Mouse (Mus musculus) heart, embryonic 11.5 days (tissue): ENCODE data around the gene Hoxa1. TPM values are rescaled to one million over a fixed set of nuclear protein-coding genes. Genes with fewer than 3 reads are reported as not detected.

Experiments
- ATAC-seq: fragments of 200-750 bp; cut with Nextera tagmentation; replicated peaks from 2 replicates; pipeline ENCODE4 v1.8.0; 2017; ENCODE audit warnings: moderate library complexity; ENCODE audit not compliant: insufficient number of reproducible peaks, low FRiP score, low TSS enrichment
- H3K27ac ChIP-seq: fragments of 300-500 bp; sonication (generic); 2 replicates; pipeline ENCODE4 v1.5.1; 2014; ENCODE audit warnings: mild to moderate bottlenecking, low read depth, low read length
- H3K27me3 ChIP-seq: fragments of 300-500 bp; sonication (generic); 2 replicates; pipeline ENCODE4 v1.6.1; 2014; ENCODE audit warnings: mild to moderate bottlenecking, low read length, mixed read lengths; ENCODE audit not compliant: control insufficient read depth, insufficient read depth
- H3K36me3 ChIP-seq: fragments of 300-500 bp; sonication (generic); 2 replicates; pipeline ENCODE4 v1.6.1; 2014; ENCODE audit warnings: mild to moderate bottlenecking, low read length, moderate library complexity, mixed read lengths; ENCODE audit not compliant: control insufficient read depth, insufficient read depth
- H3K4me1 ChIP-seq: fragments of 300-500 bp; sonication (generic); 2 replicates; pipeline ENCODE4 v1.6.1; 2014; ENCODE audit warnings: low read length; ENCODE audit not compliant: control insufficient read depth, insufficient read depth
- H3K4me2 ChIP-seq: fragments of 300-500 bp; sonication (generic); 2 replicates; pipeline ENCODE4 v1.6.1; 2014; ENCODE audit warnings: mild to moderate bottlenecking, moderate library complexity
- H3K4me3 ChIP-seq: fragments of 300-500 bp; sonication (generic); 2 replicates; pipeline ENCODE4 v1.5.1; 2014; ENCODE audit warnings: low read depth, low read length
- H3K9ac ChIP-seq: fragments of 300-500 bp; sonication (generic); 2 replicates; pipeline ENCODE4 v1.6.1; 2014; ENCODE audit warnings: mild to moderate bottlenecking, low read depth, low read length, moderate library complexity
- H3K9me3 ChIP-seq: fragments of 300-500 bp; sonication (generic); replicated peaks from 2 replicates; pipeline ENCODE4 v1.6.1; 2016; ENCODE audit warnings: low read length; ENCODE audit not compliant: control insufficient read depth
- WGBS: fragments of 180-500 bp; shearing (Covaris S2); extraction: QIAGEN DNeasy Blood & Tissue Kit; methylation state at CpG from one replicate; pipeline ENCODE4 v1.1.7; 2014; ENCODE audit not compliant: insufficient replicate concordance; 5-methylcytosine and 5-hydroxymethylcytosine counted together
- polyA plus RNA-seq: library from polyadenylated mRNA; unstranded; fragments of >200 nt; fragmentation: Nextera tagmentation; extraction: Ambion mirVana; gene quantifications from 2 replicates; pipeline ENCODE4 v1.2.1, GENCODE M21; 2014

The Hoxa1 gene
- polyA plus RNA-seq, 1 experiment from 2014 or later: 1.2 TPM

DNA sequence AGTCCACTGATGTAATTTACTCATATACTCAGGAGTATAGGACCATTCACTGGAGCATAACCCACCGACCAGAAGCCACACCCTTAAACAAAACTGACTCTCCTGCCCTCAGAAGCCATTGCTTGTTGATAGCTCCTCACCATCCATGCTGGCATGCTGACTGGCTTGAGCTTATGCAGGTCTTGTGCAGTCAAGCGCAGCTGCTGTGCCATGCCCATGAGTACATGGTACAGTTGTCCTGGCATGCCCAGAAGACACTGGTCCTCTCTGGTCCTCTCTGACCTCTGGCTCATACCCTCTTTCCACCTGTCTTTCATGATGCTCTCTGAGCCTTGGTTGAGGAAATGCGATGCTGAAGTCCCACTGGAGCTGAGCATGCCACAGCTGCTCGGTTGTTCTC is 34.4 kb downstream of the Hoxa1 start:
- H3K4me1 ChIP-seq: no peaks in the 10 kb centered on the region
- H3K9ac ChIP-seq: no peak overlapping the region
- no peak overlapping the region for H3K4me3 ChIP-seq
- H3K27ac ChIP-seq: no peak overlapping the region
- no peaks in the 10 kb centered on the region for H3K36me3 ChIP-seq
- 0 out of 2 replicates have a peak, but pooled peaks cover 5% of the 10 kb centered on the region for H3K9me3 ChIP-seq
- no peak for ATAC-seq
- WGBS: 71% methylated on average over 4 of the region's 4 CpGs
- H3K4me2 ChIP-seq: no peak overlapping the region
- H3K27me3 ChIP-seq: peaks cover 25% of the 10 kb centered on the region

DNA sequence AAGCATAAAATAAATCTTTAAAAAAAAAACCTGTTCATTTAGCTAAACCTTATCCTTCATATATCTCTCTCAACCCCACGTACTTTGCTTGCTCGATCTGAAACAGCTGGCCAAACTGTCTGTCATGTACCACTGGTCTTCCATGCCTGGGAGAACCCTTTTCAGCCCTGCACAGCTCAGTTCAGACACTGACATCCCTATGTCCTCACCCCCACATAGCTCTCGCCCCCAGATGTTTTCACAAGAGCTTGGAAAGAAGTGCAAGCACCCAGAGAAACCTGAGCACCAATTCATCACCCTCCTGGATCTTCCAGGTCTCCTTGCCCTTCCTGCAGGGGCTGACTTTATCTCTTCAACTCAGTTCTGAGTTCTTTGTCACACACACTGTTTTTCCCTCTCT is 36.9 kb downstream of the Hoxa1 start:
- 46% methylated on average over 3 of the region's 3 CpGs for WGBS
- H3K4me2 ChIP-seq: no peak overlapping the region
- no peak for ATAC-seq

DNA sequence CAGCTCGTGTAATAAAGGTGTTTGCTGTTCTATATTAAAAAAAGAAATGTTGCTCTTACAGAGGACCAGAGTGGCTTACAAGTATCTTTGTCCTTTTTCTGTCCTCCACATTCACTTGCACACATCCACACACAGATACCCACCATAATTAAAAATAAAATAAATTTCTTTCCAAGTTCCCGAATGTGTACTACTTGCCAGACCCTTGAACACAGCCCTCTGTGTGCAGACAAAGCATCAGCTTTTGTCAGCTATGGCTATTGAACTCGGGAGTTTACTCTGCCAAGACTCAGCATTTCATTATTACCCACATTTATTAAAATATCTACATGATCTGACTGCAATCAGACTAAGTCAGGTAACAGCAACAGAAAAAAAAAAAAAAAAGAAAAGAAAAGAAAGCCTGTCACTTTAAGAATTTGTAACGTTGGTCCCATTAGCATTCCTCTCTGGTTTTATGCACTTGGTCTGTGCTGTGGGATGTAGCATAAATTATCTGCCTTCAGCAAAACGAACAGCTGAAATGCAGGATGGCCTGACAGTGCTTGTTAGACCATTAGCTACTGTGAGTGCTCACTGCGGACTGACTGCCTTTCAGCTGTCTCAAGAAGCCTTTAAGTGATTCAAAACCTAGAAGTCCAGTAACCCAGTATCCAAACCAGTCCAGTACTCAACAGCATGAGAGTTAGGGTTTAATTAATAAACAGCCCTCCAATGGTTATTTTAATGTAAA is 39.0 kb downstream of the Hoxa1 start:
- Histone ChIP-seq H3K4me2 (no peak overlapping the region), H3K4me1 (peaks cover 9% of the 10 kb centered on the region), H3K27me3 (peaks cover 43% of the 10 kb centered on the region), H3K9ac (no peak overlapping the region), H3K36me3 (no peaks in the 10 kb centered on the region), H3K9me3 (no peaks in the 10 kb centered on the region), H3K4me3 (no peak overlapping the region), H3K27ac (no peak overlapping the region)
- no peak for ATAC-seq
- WGBS: 43% methylated on average over 6 of the region's 6 CpGs

More for the DNA sequence above, 36.9 kb downstream of the Hoxa1 start:
- H3K4me1 ChIP-seq: peaks cover 4% of the 10 kb centered on the region
- H3K36me3 ChIP-seq: no peaks in the 10 kb centered on the region
- no peak overlapping the region for H3K27ac ChIP-seq
- no peak overlapping the region for H3K9ac ChIP-seq
- no peaks in the 10 kb centered on the region for H3K9me3 ChIP-seq
- H3K27me3 ChIP-seq: peaks cover 36% of the 10 kb centered on the region
- H3K4me3 ChIP-seq: no peak overlapping the region

DNA sequence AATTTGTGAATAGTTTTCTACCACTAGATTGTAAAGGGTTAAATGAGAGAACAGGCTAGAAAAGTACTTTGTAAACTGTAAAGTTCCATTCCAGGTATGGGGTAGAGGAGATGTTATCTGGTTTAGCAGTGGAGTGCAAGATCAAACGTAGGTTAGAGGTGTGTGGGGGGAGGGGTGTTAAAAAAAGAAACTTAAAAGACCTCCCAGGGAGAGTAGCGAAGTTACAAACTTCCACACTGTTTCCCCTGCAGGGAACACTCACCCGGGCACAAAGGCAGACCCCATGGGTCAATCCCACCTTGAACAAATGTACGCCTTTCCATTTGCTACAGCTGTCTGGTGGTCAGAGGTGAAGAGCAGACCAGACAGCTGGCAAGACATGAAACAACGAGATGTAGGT is 42.2 kb downstream of the Hoxa1 start:
- H3K9ac ChIP-seq: no peak overlapping the region
- peaks cover 9% of the 10 kb centered on the region for H3K4me1 ChIP-seq
- no peak overlapping the region for H3K27ac ChIP-seq
- H3K4me2 ChIP-seq: no peak overlapping the region
- WGBS: 7% methylated on average over 5 of the region's 5 CpGs
- peaks cover 43% of the 10 kb centered on the region for H3K27me3 ChIP-seq
- H3K4me3 ChIP-seq: no peak overlapping the region
- H3K36me3 ChIP-seq: no peaks in the 10 kb centered on the region
- ATAC-seq: no peak
- H3K9me3 ChIP-seq: no peaks in the 10 kb centered on the region

DNA sequence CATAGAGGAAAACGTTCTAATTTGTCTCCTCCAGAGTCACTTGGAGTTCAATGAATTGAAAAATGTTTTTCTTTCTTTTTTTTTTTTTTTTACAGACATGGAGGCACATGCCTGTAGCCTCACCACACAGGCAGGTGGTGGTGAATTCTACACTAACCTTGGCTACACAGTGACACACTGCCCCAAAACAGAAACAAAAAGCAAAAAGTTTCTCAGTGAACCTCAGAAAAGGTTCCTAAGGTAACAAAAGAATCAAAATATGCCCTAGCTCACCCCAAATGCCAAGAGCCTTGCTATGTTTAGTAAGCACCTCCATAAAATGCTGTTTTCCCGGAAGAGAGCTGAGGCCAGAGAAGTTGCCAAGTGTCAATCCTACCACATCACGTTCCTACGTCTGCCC is 46.3 kb downstream of the Hoxa1 start:
- no peak for ATAC-seq
- H3K27ac ChIP-seq: no peak overlapping the region
- no peak overlapping the region for H3K4me3 ChIP-seq
- no peaks in the 10 kb centered on the region for H3K36me3 ChIP-seq
- peaks cover 9% of the 10 kb centered on the region for H3K4me1 ChIP-seq
- no peak overlapping the region for H3K4me2 ChIP-seq
- no peak overlapping the region for H3K9ac ChIP-seq
- peaks cover 32% of the 10 kb centered on the region for H3K27me3 ChIP-seq
- no peaks in the 10 kb centered on the region for H3K9me3 ChIP-seq
- 59% methylated on average over 4 of the region's 4 CpGs for WGBS

DNA sequence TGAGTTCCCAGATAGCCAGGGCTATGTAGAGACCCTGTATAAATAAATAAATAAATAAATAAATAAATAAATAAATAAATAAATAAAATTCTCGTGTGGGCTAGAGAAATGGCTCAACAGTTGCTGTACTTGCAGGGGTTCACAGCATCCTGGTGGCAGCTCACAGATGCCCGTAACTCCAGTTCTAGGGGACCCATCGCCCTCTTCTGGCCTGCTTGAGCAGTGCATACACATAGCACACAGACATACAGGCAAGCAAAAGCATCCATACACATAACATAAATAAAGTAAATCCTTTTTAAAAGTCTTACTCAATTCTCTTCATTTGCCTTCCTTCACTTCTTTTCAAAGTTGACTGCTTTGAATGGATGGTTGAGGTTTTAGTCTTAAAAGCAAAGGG is 50.7 kb downstream of the Hoxa1 start:
- Histone ChIP-seq H3K36me3 (no peaks in the 10 kb centered on the region), H3K27me3 (peaks cover 19% of the 10 kb centered on the region), H3K4me3 (no peak overlapping the region), H3K27ac (no peak overlapping the region), H3K4me2 (no peak overlapping the region), H3K9me3 (no peaks in the 10 kb centered on the region), H3K4me1 (no peaks in the 10 kb centered on the region), H3K9ac (no peak overlapping the region)
- 83% methylated on average over 3 of the region's 3 CpGs for WGBS
- no peak for ATAC-seq

DNA sequence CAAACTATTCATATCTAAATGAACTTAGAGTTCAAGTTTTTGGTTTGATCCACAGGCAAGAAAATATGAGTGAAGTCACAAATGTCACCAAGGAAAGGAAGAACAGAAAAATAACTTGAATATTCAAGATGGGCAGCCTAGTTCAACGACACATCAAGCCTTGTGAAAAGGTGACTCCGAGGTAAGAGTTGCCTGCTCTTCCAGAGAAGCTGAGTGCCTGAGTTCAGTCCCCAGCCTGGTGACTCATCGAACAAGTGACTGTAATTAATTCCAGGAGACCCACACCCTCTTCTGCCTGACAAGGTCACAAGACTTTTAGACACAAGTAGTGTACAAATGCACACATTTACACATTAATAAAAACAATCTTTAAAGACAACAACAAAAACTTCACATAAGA is 51.4 kb downstream of the Hoxa1 start:
- no peaks in the 10 kb centered on the region for H3K4me1 ChIP-seq
- H3K36me3 ChIP-seq: no peaks in the 10 kb centered on the region
- WGBS: 50% methylated on average over 3 of the region's 3 CpGs
- no peak overlapping the region for H3K4me3 ChIP-seq
- H3K27me3 ChIP-seq: peaks cover 19% of the 10 kb centered on the region
- no peak for ATAC-seq
- H3K9ac ChIP-seq: no peak overlapping the region
- H3K27ac ChIP-seq: no peak overlapping the region
- no peak overlapping the region for H3K4me2 ChIP-seq
- no peaks in the 10 kb centered on the region for H3K9me3 ChIP-seq

DNA sequence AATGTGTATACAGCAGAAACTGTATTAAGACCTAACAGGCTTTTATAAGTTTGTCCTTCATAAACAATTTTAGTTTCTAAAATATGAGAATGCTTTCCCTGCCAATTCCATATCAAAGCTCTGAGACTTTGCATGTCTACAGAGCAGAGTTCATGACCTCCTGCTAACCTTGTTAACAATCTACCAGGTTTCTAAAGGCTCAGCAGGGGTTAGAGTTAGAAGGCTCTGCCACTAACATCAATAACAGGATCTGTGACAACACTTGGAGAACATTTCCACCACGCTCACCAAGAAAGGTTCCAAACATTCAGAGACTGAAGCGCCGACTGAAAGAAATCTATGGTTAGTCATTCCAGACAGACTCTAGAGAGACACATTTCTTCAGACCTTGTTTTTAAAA is 51.9 kb downstream of the Hoxa1 start:
- Histone ChIP-seq H3K4me3 (no peak overlapping the region), H3K4me2 (no peak overlapping the region), H3K9me3 (no peaks in the 10 kb centered on the region), H3K27ac (no peak overlapping the region), H3K9ac (no peak overlapping the region), H3K27me3 (peaks cover 19% of the 10 kb centered on the region), H3K36me3 (no peaks in the 10 kb centered on the region), H3K4me1 (no peaks in the 10 kb centered on the region)
- 42% methylated on average over 3 of the region's 3 CpGs for WGBS
- no peak for ATAC-seq
